Mouse (Mus musculus) erythroid progenitor cell, adult 5-6 weeks (primary cell): ENCODE data around the gene Ube2q1. TPM values are rescaled to one million over a fixed set of nuclear protein-coding genes. Genes with fewer than 3 reads are reported as not detected.

Source experiments
- ATAC-seq: replicated peaks from 2 replicates; pipeline ENCODE4 v1.8.0; 2016; ENCODE audit warnings: moderate number of reproducible peaks, mild to moderate bottlenecking, moderate TSS enrichment, inconsistent platforms; ENCODE audit not compliant: poor library complexity, low FRiP score, severe bottlenecking
- total RNA-seq, 2 experiments: library from RNA; stranded (forward) in 1 of 2; stranded (reverse) in 1 of 2; fragments of 150-400 nt in 1 of 2; fragments of 186-747, 209-891 nt in 1 of 2; gene quantifications; 2 replicates each; pipeline versions ENCODE4 v1.2.3 to v1.2.4; 2015 to 2017; ENCODE audit warnings: low replicate concordance in 2 of 2

Gene Ube2q1
- total RNA-seq, 2 experiments from 2014 or later, result 17.6 to 23.1 TPM

GRCm38 (mm10) chr3:89818605-89819004 is 45.2 kb downstream of the Ube2q1 start:
- no peak for ATAC-seq

- ATAC-seq, result no peak
Measured at GRCm38 (mm10) chr3:89819897-89820296, 46.5 kb downstream of the Ube2q1 start.

- 0 out of 2 replicates have a peak, but pooled peaks have one; percentile 19 for ATAC-seq
Measured at GRCm38 (mm10) chr3:89820311-89821095, 47.1 kb downstream of the Ube2q1 start.

GRCm38 (mm10) chr3:89821096-89821513 is 47.7 kb downstream of the Ube2q1 start:
- ATAC-seq, result no peak

GRCm38 (mm10) chr3:89821548-89822480 is 48.4 kb downstream of the Ube2q1 start:
- no peak for ATAC-seq

- no peak for ATAC-seq
Measured at GRCm38 (mm10) chr3:89823594-89823993, 50.2 kb downstream of the Ube2q1 start.

GRCm38 (mm10) chr3:89826295-89826694 is 52.9 kb downstream of the Ube2q1 start:
- ATAC-seq, result no peak

- ATAC-seq, result no peak
Measured at GRCm38 (mm10) chr3:89830815-89831591, 57.6 kb downstream of the Ube2q1 start, which contains the start of gene She. She (plus strand) TSS chr3:89831370.

Other genes with a start within 250 kb of the Ube2q1 start
- 36.0 and 68.1 TPM in 2 replicates for gene Adar, start 58.6 kb upstream of the Ube2q1 start, total RNA-seq (2015; ENCODE audit: low replicate concordance)
- 63.2 and 84.3 TPM in 2 replicates for gene Adar, start 58.6 kb upstream of the Ube2q1 start, total RNA-seq (2017; ENCODE audit: low replicate concordance)
- gene Chrnb2, start 9.0 kb upstream of the Ube2q1 start, total RNA-seq (2015; ENCODE audit: low replicate concordance), result not detected in 2 replicates
- gene Chrnb2, start 9.0 kb upstream of the Ube2q1 start, total RNA-seq (2017; ENCODE audit: low replicate concordance), result 0.13 and 0.23 TPM in 2 replicates
- gene She, start 57.8 kb downstream of the Ube2q1 start, total RNA-seq (2015; ENCODE audit: low replicate concordance), result not detected in 2 replicates
- 0.13 TPM in 1 of 2 replicates, not detected in the other for gene She, start 57.8 kb downstream of the Ube2q1 start, total RNA-seq (2017; ENCODE audit: low replicate concordance)
- 5.8 and 10.5 TPM in 2 replicates for gene Il6ra, start 139.6 kb downstream of the Ube2q1 start, total RNA-seq (2015; ENCODE audit: low replicate concordance)
- 0.90 and 2.3 TPM in 2 replicates for gene Il6ra, start 139.6 kb downstream of the Ube2q1 start, total RNA-seq (2017; ENCODE audit: low replicate concordance)
- gene Atp8b2, start 189.9 kb downstream of the Ube2q1 start, total RNA-seq (2015; ENCODE audit: low replicate concordance), result 1.8 TPM in 1 of 2 replicates, not detected in the other
- gene Atp8b2, start 189.9 kb downstream of the Ube2q1 start, total RNA-seq (2017; ENCODE audit: low replicate concordance), result 1.2 and 2.1 TPM in 2 replicates
- gene Hax1, start 225.2 kb downstream of the Ube2q1 start, total RNA-seq (2015; ENCODE audit: low replicate concordance), result 55.5 and 71.3 TPM in 2 replicates
- 41.2 and 68.0 TPM in 2 replicates for gene Hax1, start 225.2 kb downstream of the Ube2q1 start, total RNA-seq (2017; ENCODE audit: low replicate concordance)